Mouse (Mus musculus) midbrain, embryonic 14.5 days (tissue): ENCODE data around the gene Prcc. TPM values are rescaled to one million over a fixed set of nuclear protein-coding genes. Genes with fewer than 3 reads are reported as not detected.
"Not testable (repeated sequence)": the region's sequence is repeated elsewhere in the genome, so short reads cannot be mapped to it uniquely, and the experiment has no call there.

Source experiments
- ATAC-seq: fragments of 200-750 bp; cut with Nextera tagmentation; 2 replicates; pipeline ENCODE4 v1.8.0; 2017; ENCODE audit warnings: moderate number of reproducible peaks, moderate library complexity; ENCODE audit not compliant: low FRiP score, low TSS enrichment
- DNase-seq: peaks from one replicate; pipeline ENCODE4 v3.0.0-alpha.2; 2015
- H3K27ac ChIP-seq: fragments of 300-500 bp; sonication (generic); replicated peaks from 2 replicates; pipeline ENCODE4 v1.5.1; 2014; ENCODE audit warnings: mild to moderate bottlenecking, low read depth, low read length, moderate library complexity
- H3K27me3 ChIP-seq: fragments of 300-500 bp; sonication (generic); 2 replicates; pipeline ENCODE4 v1.6.1; 2014; ENCODE audit warnings: low read length, control low read depth, mixed read lengths; ENCODE audit not compliant: control insufficient read depth, insufficient read depth
- H3K36me3 ChIP-seq: fragments of 300-500 bp; sonication (generic); 2 replicates; pipeline ENCODE4 v1.6.1; 2014; ENCODE audit warnings: low read length, control low read depth; ENCODE audit not compliant: control insufficient read depth, insufficient read depth
- H3K4me1 ChIP-seq: fragments of 300-500 bp; sonication (generic); 2 replicates; pipeline ENCODE4 v1.6.1; 2014; ENCODE audit warnings: mild to moderate bottlenecking, antibody characterized with exemption, low read length, control low read depth; ENCODE audit not compliant: control insufficient read depth, insufficient read depth
- H3K4me2 ChIP-seq: fragments of 300-500 bp; sonication (generic); 2 replicates; pipeline ENCODE4 v1.6.1; 2014; ENCODE audit warnings: mild to moderate bottlenecking, low read length, moderate library complexity
- H3K4me3 ChIP-seq: fragments of 300-500 bp; sonication (generic); replicated peaks from 2 replicates; pipeline ENCODE4 v1.5.1; 2014; ENCODE audit warnings: low read depth, low read length
- H3K9ac ChIP-seq: fragments of 300-500 bp; sonication (generic); replicated peaks from 2 replicates; pipeline ENCODE4 v1.6.1; 2014; ENCODE audit warnings: mild to moderate bottlenecking, low read length, moderate library complexity
- H3K9me3 ChIP-seq: fragments of 300-500 bp; sonication (generic); 2 replicates; pipeline ENCODE4 v1.6.1; 2016; ENCODE audit warnings: low read length, control low read depth, mixed read lengths; ENCODE audit not compliant: control insufficient read depth
- WGBS: fragments of 180-500 bp; shearing (Covaris S2); extraction: QIAGEN DNeasy Blood & Tissue Kit; methylation state at CpG from one replicate; pipeline ENCODE4 v1.1.7; 2014; 5-methylcytosine and 5-hydroxymethylcytosine counted together
- polyA plus RNA-seq: library from polyadenylated mRNA; unstranded; fragments of >200 nt; fragmentation: Nextera tagmentation; extraction: Ambion mirVana; gene quantifications from 2 replicates; pipeline ENCODE4 v1.2.1, GENCODE M21; 2014

Prcc gene
- polyA plus RNA-seq, 1 experiment from 2014 or later = 17.4 TPM

- Histone ChIP-seq H3K27ac (no peak overlapping the region), H3K4me3 (no peak overlapping the region), H3K36me3 (peaks cover 13% of the 10 kb centered on the region), H3K27me3 (no peaks in the 10 kb centered on the region), H3K9ac (no peak overlapping the region), H3K4me1 (peaks cover 28% of the 10 kb centered on the region), H3K4me2 (no peak overlapping the region), H3K9me3 (no peaks in the 10 kb centered on the region)
- 94% methylated on average over 2 of the region's 2 CpGs for WGBS
- ATAC-seq (no peak), DNase-seq (no peak)
Measured at GRCm38 (mm10) chr3:87909381-87909780, 24.0 kb upstream of the Prcc start.

DNA sequence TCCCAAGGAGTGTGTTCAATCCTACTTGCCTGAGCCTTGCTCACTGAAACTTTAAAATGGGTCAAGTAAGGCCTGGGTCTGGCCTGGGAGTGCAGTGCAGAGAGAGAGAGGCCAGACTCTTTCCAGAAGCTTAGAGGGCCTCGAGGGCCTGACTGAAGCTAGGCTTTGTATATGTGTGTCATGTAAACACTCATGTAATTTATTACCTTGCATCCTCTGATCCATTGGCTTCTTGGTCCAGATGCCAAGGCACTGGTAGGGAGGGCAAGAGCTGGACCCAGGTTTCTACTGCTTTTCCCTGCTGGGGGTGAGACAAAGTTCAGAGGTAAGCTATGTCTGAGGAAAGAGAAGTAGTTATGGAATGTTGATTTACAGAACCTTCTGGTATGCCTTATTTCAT is 22.5 kb upstream of the Prcc start:
- no peaks in the 10 kb centered on the region for H3K27me3 ChIP-seq
- ATAC-seq = no peak
- WGBS = 18% methylated on average over 1 of the region's 1 CpGs
- H3K4me1 ChIP-seq = peaks cover 28% of the 10 kb centered on the region
- peak overlapping the region; percentile 96 for H3K4me3 ChIP-seq
- no peaks in the 10 kb centered on the region for H3K36me3 ChIP-seq
- no peak overlapping the region for H3K27ac ChIP-seq
- DNase-seq = no peak
- H3K9me3 ChIP-seq = no peaks in the 10 kb centered on the region
- H3K9ac ChIP-seq = peak overlapping the region; percentile 92
- peak overlapping the region; percentile 95 for H3K4me2 ChIP-seq

DNA sequence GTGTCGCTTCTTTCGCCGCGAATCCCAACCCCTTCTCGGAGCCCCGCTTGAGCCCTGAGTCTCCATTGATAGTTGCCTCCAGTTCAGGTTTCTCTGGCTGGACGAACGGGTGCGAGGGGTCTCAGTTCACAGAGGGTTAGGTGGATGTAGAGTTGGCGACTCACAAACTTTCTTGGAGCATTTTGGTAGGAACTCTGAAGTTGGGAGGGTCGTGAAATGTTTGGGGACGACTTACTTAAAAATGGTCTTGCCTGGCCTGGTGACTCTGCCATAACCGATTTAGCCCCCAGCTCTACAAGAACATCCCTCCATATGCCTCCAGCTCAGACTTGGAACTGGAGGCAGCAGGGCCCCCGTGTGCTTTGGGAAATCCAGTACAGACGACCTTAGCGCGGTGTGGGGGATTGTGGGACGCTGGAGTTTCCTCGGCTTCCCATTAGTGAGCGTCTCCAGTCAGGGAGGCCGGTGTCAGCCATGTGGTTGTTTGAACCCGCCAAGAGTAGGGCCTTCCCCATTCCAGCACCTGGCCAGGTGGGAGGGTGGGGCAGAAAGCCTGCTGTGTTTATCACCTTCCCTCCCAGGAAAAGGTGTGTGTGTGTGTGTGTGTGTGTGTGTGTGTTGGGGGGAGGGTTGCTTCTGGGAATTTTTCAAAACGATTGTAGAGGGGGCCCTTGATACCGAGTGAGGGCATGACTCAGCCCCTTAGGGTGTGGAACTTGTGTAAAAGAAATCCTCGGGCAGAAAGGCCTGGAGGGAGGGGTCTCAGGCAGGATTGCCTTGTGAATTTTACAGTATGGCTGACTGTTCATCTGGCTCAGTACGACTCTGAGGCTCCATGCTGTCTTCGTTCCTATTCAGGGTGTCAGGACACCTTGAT is 21.8 kb upstream of the Prcc start:
- peak overlapping the region; percentile 92 for H3K9ac ChIP-seq
- under 1% methylated on average over 27 of the region's 27 CpGs for WGBS
- H3K9me3 ChIP-seq = no peaks in the 10 kb centered on the region
- peak overlapping the region; percentile 95 for H3K4me2 ChIP-seq
- no peaks in the 10 kb centered on the region for H3K27me3 ChIP-seq
- ATAC-seq (no peak), DNase-seq (peak; percentile 48)
- H3K4me3 ChIP-seq = peak overlapping the region; percentile 96
- no peaks in the 10 kb centered on the region for H3K36me3 ChIP-seq
- peak overlapping the region; percentile 95 for H3K27ac ChIP-seq
- H3K4me1 ChIP-seq = peaks cover 28% of the 10 kb centered on the region

- Histone ChIP-seq H3K4me1 (peaks cover 28% of the 10 kb centered on the region), H3K36me3 (no peaks in the 10 kb centered on the region), H3K9me3 (no peaks in the 10 kb centered on the region), H3K9ac (peak overlapping the region; percentile 92), H3K4me3 (peak overlapping the region; percentile 96), H3K27ac (peak overlapping the region; percentile 95), H3K27me3 (no peaks in the 10 kb centered on the region), H3K4me2 (peak overlapping the region; percentile 95)
- under 1% methylated on average over 42 of the region's 47 CpGs for WGBS
- DNase-seq (no peak), ATAC-seq (no peak; the same call in 1 of the 2 replicates)
Measured at GRCm38 (mm10) chr3:87906601-87906980, 21.2 kb upstream of the Prcc start.

DNA sequence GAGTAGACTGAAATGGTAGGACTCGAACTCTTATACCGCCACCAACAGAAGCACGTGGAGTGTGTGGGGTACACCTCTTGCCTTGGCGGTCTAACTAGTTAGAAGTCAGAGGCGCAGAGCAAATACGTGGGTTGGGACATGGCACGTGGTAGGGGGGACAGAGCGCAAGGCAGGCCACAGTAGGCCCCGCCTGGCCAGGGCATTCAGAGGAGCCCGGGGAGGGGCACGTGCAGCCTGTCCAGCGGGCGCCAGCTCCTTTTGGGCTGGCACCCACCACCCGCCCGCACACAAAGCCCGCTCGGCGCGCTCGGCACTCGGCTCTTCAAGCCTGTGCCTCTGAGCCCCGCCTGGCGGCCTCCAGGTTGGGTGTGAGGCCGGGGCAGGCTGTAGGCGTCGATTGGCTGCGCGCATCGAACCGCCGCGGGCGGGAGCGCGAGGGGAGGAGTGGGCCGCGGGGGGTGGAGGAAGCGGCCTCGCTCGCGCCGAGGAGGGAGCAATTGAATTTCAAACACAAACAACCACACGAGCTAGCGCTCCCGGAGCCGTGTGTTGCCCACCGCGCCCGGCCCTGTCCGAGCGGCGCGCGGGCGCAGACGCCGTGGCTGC is 20.6 kb upstream of the Prcc start, which contains the start of gene Hdgf:
Gene Hdgf, plus strand, starts transcription at position 442 of the 606 bp plus-strand sequence.
- H3K27ac ChIP-seq = peak within 1 kb of the TSS; percentile 95
- peak within 1 kb of the TSS; percentile 95 for H3K4me2 ChIP-seq
- no peaks in the 10 kb centered on the region for H3K27me3 ChIP-seq
- WGBS = under 1% methylated on average over 57 of the region's 57 CpGs
- peaks cover 28% of the 10 kb centered on the region for H3K4me1 ChIP-seq
- H3K9me3 ChIP-seq = no peaks in the 10 kb centered on the region
- H3K9ac ChIP-seq = peak within 1 kb of the TSS; percentile 92
- DNase-seq (peak; percentile 98), ATAC-seq (peak; percentile 94)
- no peaks in the 10 kb centered on the region for H3K36me3 ChIP-seq
- H3K4me3 ChIP-seq = peak within 1 kb of the TSS; percentile 96

DNA sequence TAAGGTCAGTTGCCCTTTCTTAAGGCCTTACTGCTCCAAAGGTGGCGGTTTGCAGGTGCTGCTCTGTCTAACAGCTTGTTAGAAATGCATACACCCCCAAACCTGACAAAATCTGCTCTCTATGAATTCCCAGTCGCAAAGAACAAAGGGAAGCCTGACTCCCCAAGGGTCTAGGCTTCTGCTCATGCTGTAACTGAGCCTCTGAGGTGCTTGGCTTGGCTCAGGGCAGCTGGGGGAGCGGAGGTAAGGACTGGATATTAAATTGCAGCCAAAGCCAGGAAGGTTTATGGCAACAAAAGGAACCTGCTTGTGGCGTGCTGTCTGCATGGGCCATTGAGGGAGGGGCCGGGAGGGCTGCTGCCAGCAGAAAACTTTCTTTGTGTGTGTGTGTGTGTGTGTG is 18.4 kb upstream of the Prcc start:
- no peak for DNase-seq
- H3K9ac ChIP-seq = no peak overlapping the region
- H3K4me3 ChIP-seq = no peak overlapping the region
- H3K4me1 ChIP-seq = peaks cover 17% of the 10 kb centered on the region
- no peak overlapping the region for H3K27ac ChIP-seq
- H3K36me3 ChIP-seq = no peaks in the 10 kb centered on the region
- 60% methylated on average over 5 of the region's 5 CpGs for WGBS
- H3K9me3 ChIP-seq = no peaks in the 10 kb centered on the region
- H3K27me3 ChIP-seq = no peaks in the 10 kb centered on the region
- no peak overlapping the region for H3K4me2 ChIP-seq
- ATAC-seq = no peak

GRCm38 (mm10) chr3:87901959-87902358 is 16.6 kb upstream of the Prcc start:
- ATAC-seq, H3K4me1 ChIP-seq, DNase-seq, H3K9me3 ChIP-seq, H3K27ac ChIP-seq, H3K9ac ChIP-seq, H3K36me3 ChIP-seq, H3K4me2 ChIP-seq, H3K4me3 ChIP-seq, H3K27me3 ChIP-seq: not testable (repeated sequence)
- WGBS = 81% methylated on average over 6 of the region's 6 CpGs

DNA sequence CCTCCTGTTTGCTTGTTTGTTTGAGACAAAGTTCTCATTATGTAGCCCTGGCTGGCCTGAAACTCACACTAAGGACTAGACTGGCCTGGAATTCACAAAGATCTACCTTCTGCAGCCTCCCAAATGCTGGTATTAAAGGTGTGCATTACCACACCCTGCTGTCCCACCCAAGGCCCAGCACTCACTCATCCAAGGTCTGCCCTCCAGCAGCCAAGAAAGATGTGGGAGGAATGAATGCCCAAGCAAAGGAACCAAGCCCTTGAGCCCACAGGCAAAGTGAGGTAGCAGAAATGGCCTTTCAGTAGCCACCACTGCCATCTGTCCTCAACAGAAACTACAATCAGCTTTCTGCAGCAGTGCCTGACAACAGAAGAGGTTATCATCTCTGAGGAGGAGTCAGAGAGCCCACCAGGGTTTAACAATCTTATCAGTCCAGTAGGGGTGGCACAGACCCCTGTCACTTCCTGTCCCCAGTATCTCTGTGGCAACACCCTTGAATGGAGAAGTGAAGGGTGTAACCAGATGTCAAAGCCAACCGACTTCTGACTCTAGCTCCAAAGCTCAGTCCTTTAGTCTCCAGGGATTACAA is 15.7 kb upstream of the Prcc start:
- DNase-seq (no peak), ATAC-seq (no peak)
- Histone ChIP-seq H3K27me3 (no peaks in the 10 kb centered on the region), H3K4me1 (no peaks in the 10 kb centered on the region), H3K27ac (no peak overlapping the region), H3K4me3 (no peak overlapping the region), H3K9ac (no peak overlapping the region), H3K9me3 (no peaks in the 10 kb centered on the region), H3K36me3 (no peaks in the 10 kb centered on the region), H3K4me2 (no peak overlapping the region)
- 64% methylated on average over 1 of the region's 1 CpGs for WGBS
